Mouse (Mus musculus) E14TG2a.4 (cell line): ENCODE results near the gene Ccdc33.
A peak's percentile ranks its signal among the peaks of the same experiment; 100 is the strongest.

ENCODE experiments used
- H3K27me3 ChIP-seq: 2 replicates; pipeline ENCODE4 v1.6.1; 2014; ENCODE audit warnings: low read length, control low read depth; ENCODE audit not compliant: insufficient read depth
- H3K36me3 ChIP-seq: 2 replicates; pipeline ENCODE4 v1.6.1; 2014; ENCODE audit warnings: low read length, control low read depth; ENCODE audit not compliant: insufficient read depth
- H3K4me1 ChIP-seq: replicated peaks from 2 replicates; pipeline ENCODE4 v1.6.1; 2014; ENCODE audit warnings: low read depth, low read length, control low read depth
- H3K4me3 ChIP-seq: replicated peaks from 2 replicates; pipeline ENCODE4 v1.5.1; 2014; ENCODE audit warnings: mild to moderate bottlenecking, low read length
- H3K9me3 ChIP-seq: 2 replicates; pipeline ENCODE4 v1.6.1; 2014; ENCODE audit warnings: low read length, control low read depth
- CTCF ChIP-seq: conservative IDR thresholded peaks from 2 replicates; pipeline ENCODE4 v1.5.1; 2014; ENCODE audit warnings: low read length
- NANOG ChIP-seq: IDR thresholded peaks from 2 replicates; pipeline ENCODE4 v1.6.1; 2014; ENCODE audit warnings: borderline replicate concordance, low read length, mixed read lengths
- POU5F1 ChIP-seq: IDR thresholded peaks from 2 replicates; pipeline ENCODE4 v1.6.1; 2014; ENCODE audit warnings: low read length, borderline replicate concordance

The Ccdc33 gene

DNA sequence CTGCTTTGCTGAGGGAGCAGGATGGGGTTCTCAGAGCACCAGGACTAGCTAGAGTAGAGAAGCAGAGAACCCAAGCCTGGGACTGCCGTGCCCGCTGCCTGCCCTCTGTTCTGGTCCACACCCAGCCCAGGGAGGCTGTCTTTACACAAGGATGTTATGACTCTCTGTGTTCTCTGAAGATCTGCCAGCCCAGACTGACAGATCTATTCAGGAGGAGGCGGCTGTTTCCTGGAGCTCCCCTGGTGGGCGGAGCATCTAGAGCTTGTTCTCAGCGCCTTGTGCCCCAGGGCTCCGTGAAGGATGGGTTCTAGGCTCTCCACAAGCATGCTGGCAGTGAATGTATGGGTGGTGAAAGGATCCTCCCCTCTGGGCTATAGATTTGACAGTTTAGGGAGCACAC, 21.3 kb upstream of the Ccdc33 start:
- Histone ChIP-seq H3K27me3 (peaks cover 77% of the 10 kb centered on the region), H3K4me3 (no peak overlapping the region), H3K36me3 (no peaks in the 10 kb centered on the region), H3K4me1 (peaks cover 55% of the 10 kb centered on the region), H3K9me3 (no peaks in the 10 kb centered on the region)
- TF ChIP-seq POU5F1: no peak
- TF ChIP-seq CTCF: no peak

DNA sequence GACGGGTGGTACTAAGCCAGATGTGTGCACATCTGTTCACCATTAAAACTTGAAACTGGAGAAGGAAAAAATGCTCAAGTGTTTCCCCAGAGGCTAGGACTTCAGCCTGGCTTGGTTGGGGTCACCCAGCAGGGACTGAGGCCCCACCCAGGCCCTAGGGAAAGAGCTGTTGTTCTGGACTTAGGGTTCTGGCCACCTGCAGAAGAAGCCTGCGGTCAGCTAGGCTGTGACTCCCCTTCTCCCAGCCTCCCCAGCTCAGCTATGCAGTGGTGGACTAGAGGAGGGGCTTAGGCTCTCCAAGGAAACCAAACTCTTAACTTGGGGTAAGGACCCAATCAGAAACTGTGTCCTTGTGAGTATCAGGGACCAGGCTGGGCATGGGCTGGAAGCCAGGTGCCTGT, 17.3 kb upstream of the Ccdc33 start:
- H3K27me3 ChIP-seq: peaks cover 89% of the 10 kb centered on the region

DNA sequence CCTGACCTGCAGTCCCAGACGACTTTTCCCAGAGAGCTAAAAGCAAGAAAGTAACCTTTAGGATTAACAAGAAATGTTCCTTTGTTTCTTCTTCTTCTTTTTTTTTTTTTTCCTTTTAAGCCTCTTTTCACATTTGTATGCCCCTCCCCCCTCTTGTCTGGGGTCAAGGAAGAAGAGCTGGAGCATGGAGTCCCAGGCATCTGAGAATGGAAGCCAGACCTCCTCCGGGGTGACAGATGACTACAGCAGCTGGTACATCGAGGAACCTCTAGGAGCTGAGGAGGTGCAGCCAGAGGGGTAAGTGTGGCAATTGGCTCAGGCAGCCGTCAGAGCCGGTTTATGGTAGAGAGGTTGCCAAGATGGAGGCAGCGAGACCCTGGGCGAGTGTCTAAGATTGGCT, 16.3 kb upstream of the Ccdc33 start:
- H3K27me3 ChIP-seq: peaks cover 92% of the 10 kb centered on the region
- H3K36me3 ChIP-seq: no peaks in the 10 kb centered on the region
- H3K4me3 ChIP-seq: 0 out of 2 replicates have a peak overlapping the region, but pooled peaks have one; percentile 14
- H3K4me1 ChIP-seq: peaks cover 55% of the 10 kb centered on the region
- H3K9me3 ChIP-seq: no peaks in the 10 kb centered on the region
- TF ChIP-seq POU5F1: no peak
- no peak for TF ChIP-seq NANOG
- TF ChIP-seq CTCF: no peak

More for the DNA sequence above, 17.3 kb upstream of the Ccdc33 start:
- Histone ChIP-seq H3K36me3 (no peaks in the 10 kb centered on the region), H3K4me3 (no peak overlapping the region), H3K4me1 (peaks cover 63% of the 10 kb centered on the region), H3K9me3 (no peaks in the 10 kb centered on the region)
- no peak for TF ChIP-seq CTCF
- no peak for TF ChIP-seq NANOG
- no peak for TF ChIP-seq POU5F1

DNA sequence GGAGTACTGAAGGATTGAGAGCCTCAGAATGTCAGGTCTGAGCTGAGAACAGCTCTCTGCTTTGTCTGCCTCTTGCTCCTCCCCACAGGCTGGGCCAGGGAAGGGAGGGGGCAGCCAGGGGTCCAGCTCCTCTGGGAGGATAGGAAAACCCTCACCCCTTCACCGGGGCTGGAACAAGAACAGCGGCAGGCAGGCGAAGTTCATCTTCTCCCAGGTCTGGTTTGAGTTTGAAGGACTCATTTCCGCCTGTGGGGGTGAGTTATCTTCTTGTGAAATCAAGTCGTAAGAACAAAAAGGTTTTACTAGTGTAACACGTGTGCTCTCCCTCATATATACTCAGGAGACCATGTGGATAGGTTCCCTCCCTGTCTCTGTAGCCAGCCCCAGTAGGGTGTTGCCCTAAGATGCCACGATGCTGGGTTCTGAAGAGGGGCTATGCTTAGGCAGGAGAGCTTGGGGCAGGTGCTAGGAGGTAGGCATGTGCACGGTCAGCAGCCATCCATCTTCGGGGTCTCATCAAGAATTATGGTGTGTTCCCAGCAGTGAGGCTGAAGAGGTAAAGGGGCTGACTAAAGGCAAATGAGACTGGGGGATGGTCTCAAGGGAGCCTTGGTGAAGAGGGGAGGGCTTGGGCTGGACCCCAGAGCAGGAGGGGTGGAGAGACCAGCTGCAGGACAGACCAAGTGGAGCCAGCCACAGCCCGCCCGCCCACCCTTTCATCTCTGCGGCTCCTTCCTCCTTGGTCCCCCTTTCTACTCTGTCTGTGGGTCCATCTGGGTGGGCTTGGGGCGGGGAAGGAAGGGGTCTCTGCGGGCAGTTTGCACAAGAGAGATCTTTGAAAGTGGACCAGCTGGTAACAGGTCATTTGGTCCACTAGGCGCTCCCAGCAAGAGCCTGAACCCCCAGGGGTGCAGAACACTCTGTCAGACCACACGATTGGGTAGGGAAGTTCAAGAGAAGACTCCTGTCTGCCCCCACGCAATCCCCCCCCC, 15.6 kb upstream of the Ccdc33 start:
- TF ChIP-seq NANOG (no peak), CTCF (no peak), POU5F1 (no peak)
- no peak overlapping the region for H3K4me3 ChIP-seq
- H3K4me1 ChIP-seq: peaks cover 57% of the 10 kb centered on the region
- H3K36me3 ChIP-seq: no peaks in the 10 kb centered on the region
- H3K9me3 ChIP-seq: no peaks in the 10 kb centered on the region
- H3K27me3 ChIP-seq: peaks cover 92% of the 10 kb centered on the region

DNA sequence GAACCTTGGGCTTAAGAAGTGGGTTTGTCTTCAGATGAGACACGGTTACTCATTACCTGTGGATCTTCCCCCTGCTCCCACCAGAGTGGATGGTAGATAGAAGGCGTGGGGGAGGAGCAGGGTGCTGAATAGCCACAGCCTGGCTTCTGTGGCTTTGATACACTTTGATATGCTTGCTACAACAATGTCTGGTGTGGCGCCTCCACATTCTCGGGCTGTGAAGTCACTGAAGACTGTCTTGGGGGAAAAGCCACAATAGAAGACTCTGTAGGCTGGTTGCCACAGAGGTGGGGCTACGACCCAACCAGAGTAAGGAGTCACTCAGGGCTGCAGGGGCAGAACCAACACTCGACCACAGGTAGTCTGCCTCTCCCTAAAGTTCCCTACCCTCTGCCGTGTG, 13.1 kb upstream of the Ccdc33 start:
- no peaks in the 10 kb centered on the region for H3K9me3 ChIP-seq
- peaks cover 57% of the 10 kb centered on the region for H3K4me1 ChIP-seq
- no peak overlapping the region for H3K4me3 ChIP-seq
- H3K36me3 ChIP-seq: no peaks in the 10 kb centered on the region
- TF ChIP-seq POU5F1 (no peak), NANOG (no peak), CTCF (no peak)
- H3K27me3 ChIP-seq: peaks cover 85% of the 10 kb centered on the region

DNA sequence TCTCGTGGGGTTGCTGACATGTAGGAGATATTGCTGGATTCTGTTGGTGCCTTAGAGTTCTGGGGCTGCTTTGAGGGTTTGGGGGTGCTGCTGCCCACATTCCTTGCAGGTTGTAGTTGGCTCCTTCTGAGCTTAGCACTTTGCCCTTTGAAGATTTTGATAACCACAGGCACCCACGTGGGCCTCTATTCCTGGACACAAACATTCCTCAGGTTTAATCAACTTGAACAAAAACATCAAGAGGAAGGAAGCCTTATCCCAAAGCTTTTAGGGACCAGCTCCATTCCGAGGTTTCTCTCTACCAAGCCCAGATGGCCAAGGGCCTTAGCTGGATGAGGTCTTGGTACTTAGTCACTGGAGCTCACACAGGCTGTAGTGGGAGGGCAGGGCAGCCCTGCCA, 12.3 kb upstream of the Ccdc33 start:
- Histone ChIP-seq H3K36me3 (no peaks in the 10 kb centered on the region), H3K4me3 (no peak overlapping the region), H3K27me3 (peaks cover 79% of the 10 kb centered on the region), H3K4me1 (peaks cover 49% of the 10 kb centered on the region), H3K9me3 (no peaks in the 10 kb centered on the region)
- TF ChIP-seq POU5F1 (no peak), CTCF (no peak), NANOG (no peak)

DNA sequence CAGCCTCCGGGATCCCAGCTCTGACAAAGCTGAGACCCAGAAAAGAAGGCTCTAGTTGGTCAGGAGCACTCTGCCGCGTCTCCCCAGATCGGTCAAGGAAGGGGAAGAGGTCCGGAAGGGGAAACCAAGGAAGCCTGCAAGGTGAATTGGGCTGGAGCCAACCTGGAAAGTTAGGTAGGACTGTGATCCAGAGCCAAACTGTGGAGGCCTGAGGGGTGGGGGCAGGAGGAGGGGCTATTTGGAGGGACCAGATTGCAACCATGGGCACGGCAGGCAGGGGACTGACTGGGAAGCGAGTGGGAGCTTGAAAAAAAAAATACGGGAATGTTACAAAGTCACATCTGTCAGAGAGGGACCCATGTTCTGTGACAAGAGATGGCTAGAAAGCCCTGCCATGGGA, 10.9 kb upstream of the Ccdc33 start:
- peaks cover 47% of the 10 kb centered on the region for H3K4me1 ChIP-seq
- H3K4me3 ChIP-seq: peak overlapping the region; percentile 70
- TF ChIP-seq CTCF (no peak), NANOG (no peak), POU5F1 (no peak)

GRCm38 (mm10) chr9:58128926-58129413, 10.3 kb upstream of the Ccdc33 start:
- no peaks in the 10 kb centered on the region for H3K9me3 ChIP-seq
- no peaks in the 10 kb centered on the region for H3K36me3 ChIP-seq
- H3K27me3 ChIP-seq: peaks cover 71% of the 10 kb centered on the region
- peak overlapping the region; percentile 70 for H3K4me3 ChIP-seq
- H3K4me1 ChIP-seq: peaks cover 44% of the 10 kb centered on the region
- no peak for TF ChIP-seq CTCF
- TF ChIP-seq NANOG: no peak
- TF ChIP-seq POU5F1: no peak

More for the DNA sequence above, 10.9 kb upstream of the Ccdc33 start:
- Histone ChIP-seq H3K9me3 (no peaks in the 10 kb centered on the region), H3K36me3 (no peaks in the 10 kb centered on the region), H3K27me3 (peaks cover 69% of the 10 kb centered on the region)

GRCm38 (mm10) chr9:58125811-58126210, 7.2 kb upstream of the Ccdc33 start:
- Histone ChIP-seq H3K4me3 (no peak overlapping the region), H3K4me1 (peaks cover 38% of the 10 kb centered on the region), H3K9me3 (no peaks in the 10 kb centered on the region), H3K27me3 (peaks cover 64% of the 10 kb centered on the region), H3K36me3 (no peaks in the 10 kb centered on the region)
- no peak for TF ChIP-seq NANOG
- TF ChIP-seq CTCF: no peak
- TF ChIP-seq POU5F1: no peak
